Comparison of ENCODE assay signal across 16 mouse cellular contexts in the genomic region with DNA sequence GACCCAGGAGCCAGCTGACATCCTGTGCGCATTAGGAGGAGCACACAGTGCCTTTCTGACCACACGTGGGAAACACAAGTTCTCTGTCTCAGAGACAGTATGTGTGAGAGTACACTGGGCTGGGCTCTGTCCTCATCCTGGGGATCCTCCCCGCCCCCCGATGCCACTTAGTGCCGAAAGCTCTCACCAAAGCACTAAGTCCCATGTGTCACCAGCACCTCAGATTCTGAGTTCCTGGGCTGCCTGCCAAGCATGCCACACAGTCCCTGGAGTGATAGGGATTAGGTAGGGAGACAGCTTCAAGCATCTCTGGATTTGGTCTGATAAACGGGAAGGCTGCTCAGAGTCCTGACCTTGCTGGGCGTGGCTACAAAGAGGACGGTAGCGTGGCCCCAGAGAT. TPM values are rescaled to one million over a fixed set of nuclear protein-coding genes. Genes with fewer than 3 reads are reported as not detected.
A peak's percentile ranks its signal among the peaks of the same experiment; 100 is the strongest.
DNase-seq lines count a peak whose midpoint lies in the region; ATAC-seq and TF ChIP-seq lines count a peak whose summit lies in the region.
"Had no signal": no experiment of that assay in that cellular context is flagged by ENCODE, and none has a peak within 500 bp of the region (broad histone marks: within the 10 kb centered on the region; RNA-seq: fewer than 3 reads in every experiment).

No protein-coding gene starts in this region.

- peaks cover 62% of the 10 kb centered on the region for H3K36me3 ChIP-seq in E14TG2a.4 (ENCODE audit: insufficient read depth, low read length)
- H3K36me3 ChIP-seq in heart, embryonic 14.5 days (ENCODE audit: control insufficient read depth, insufficient read depth, low read length), result peaks cover 66% of the 10 kb centered on the region

- H3K27me3 ChIP-seq in E14TG2a.4 (ENCODE audit: insufficient read depth, low read length), result peaks cover 27% of the 10 kb centered on the region
- H3K27me3 ChIP-seq in heart, embryonic 14.5 days (ENCODE audit: control insufficient read depth, insufficient read depth, low read length), result no peaks in the 10 kb centered on the region
- H3K27me3 ChIP-seq: CH12.LX had no signal

- peak; percentile 81 for ATAC-seq in heart, embryonic 14.5 days (ENCODE audit: insufficient number of reproducible peaks, insufficient read depth, low FRiP score, low read depth)

- no peaks in the 10 kb centered on the region for H3K9me3 ChIP-seq in E14TG2a.4 (ENCODE audit: low read length)
- H3K9me3 ChIP-seq in heart, embryonic 14.5 days (ENCODE audit: control insufficient read depth, low read length), result no peaks in the 10 kb centered on the region
- H3K9me3 ChIP-seq: embryonic facial prominence, embryonic 13.5 days; forebrain, embryonic 12.5 days had no signal

- peak overlapping the region; percentile 3; the same call in 1 of the 2 replicates for H3K9ac ChIP-seq in heart, embryonic 14.5 days (ENCODE audit: low read length)
- H3K9ac ChIP-seq: embryonic facial prominence, embryonic 13.5 days; forebrain, embryonic 12.5 days; lung, embryonic 14.5 days had no signal

- H3K4me3 ChIP-seq in E14TG2a.4 (replicated peaks; ENCODE audit: low read length), result 0 out of 2 replicates have a peak overlapping the region, but pooled peaks have one; percentile 46
- H3K4me3 ChIP-seq in heart, embryonic 14.5 days (ENCODE audit: control insufficient read depth in 1 of 2, insufficient read depth in 1 of 2, low read depth in 1 of 2, low read length in 2 of 2), result no peak overlapping the region
- H3K4me3 ChIP-seq: embryonic facial prominence, embryonic 13.5 days; forebrain, embryonic 12.5 days had no signal

- H3K4me1 ChIP-seq in E14TG2a.4 (replicated peaks; ENCODE audit: low read depth, low read length), result peaks cover 53% of the 10 kb centered on the region
- peaks cover 68 to 93% of the 10 kb centered on the region in 2 experiments for H3K4me1 ChIP-seq in heart, embryonic 14.5 days (ENCODE audit: control insufficient read depth in 2 of 2, insufficient read depth in 2 of 2, low read length in 2 of 2)

- 36% methylated on average over 9 of the region's 9 CpGs for WGBS in heart, embryonic 14.5 days

- H3K27ac ChIP-seq in heart, embryonic 14.5 days (replicated peaks in 1 of 2; ENCODE audit: control insufficient read depth in 1 of 2, insufficient read depth in 1 of 2, low read depth in 2 of 2, low read length in 2 of 2), result peak overlapping the region; percentile 91 to 97
- H3K27ac ChIP-seq: embryonic facial prominence, embryonic 13.5 days; forebrain, embryonic 12.5 days had no signal

- H3K4me2 ChIP-seq in heart, embryonic 14.5 days (ENCODE audit: low read length), result peak overlapping the region; percentile 18; the same call in 1 of the 2 replicates
- H3K4me2 ChIP-seq: embryonic facial prominence, embryonic 13.5 days; forebrain, embryonic 12.5 days; lung, embryonic 14.5 days had no signal

- DNase-seq in adrenal gland, postnatal 10 days, result peak; percentile 34
- DNase-seq in adrenal gland, postnatal 4 days (ENCODE audit: low spot score in 2 of 2), result no peak
- peak; percentile 19 to 39 for DNase-seq in kidney, postnatal 25 days
- DNase-seq in kidney, adult 11 months, result no peak
- DNase-seq in retina, postnatal 1 day, result no peak
- DNase-seq in urinary bladder, adult 2 months (ENCODE audit: low spot score), result no peak
- DNase-seq: adrenal gland, adult 2 months; cerebellum, postnatal 36 days; kidney, postnatal 14 days; lung, embryonic 14.5 days had no signal

- TF ChIP-seq CTCF in E14TG2a.4 (conservative IDR thresholded peaks at IDR 0.05; ENCODE audit: low read length), result no peak

RNA-seq across cellular contexts. Expression of gene Trim11, which starts 12.9 kb away (rescaled TPM):
- total RNA-seq in adrenal gland, postnatal 10 days (2021), result 10 to 100 TPM; 19.7 to 24.3 TPM
- 10 to 100 TPM; 34.1 to 34.8 TPM for total RNA-seq in adrenal gland, postnatal 4 days (2021)
- polyA plus RNA-seq in heart, embryonic 14.5 days (2014; fragmentation: Nextera tagmentation; extraction: Ambion mirVana), result 33.4 and 36.1 TPM in 2 replicates
- 27.1 and 28.1 TPM in 2 replicates for polyA plus RNA-seq in urinary bladder, adult 2 months (2012; rRNA removed)

RNA-seq across cellular contexts. Expression of gene Hist3h2a, which starts 36.3 kb away (rescaled TPM):
- total RNA-seq in adrenal gland, postnatal 10 days (2021), result 10 to 100 TPM; 30.8 to 37.5 TPM
- total RNA-seq in adrenal gland, postnatal 4 days (2021), result 10 to 100 TPM; 47.6 to 64.4 TPM
- 34.0 and 40.8 TPM in 2 replicates for polyA plus RNA-seq in heart, embryonic 14.5 days (2014; fragmentation: Nextera tagmentation; extraction: Ambion mirVana)
- polyA plus RNA-seq in urinary bladder, adult 2 months (2012; rRNA removed), result 22.0 and 27.2 TPM in 2 replicates

RNA-seq across cellular contexts. Expression of gene Trim17, which starts 36.3 kb away (rescaled TPM):
- under 1 TPM; 0.09 TPM for total RNA-seq in adrenal gland, postnatal 10 days (2021)
- under 1 TPM; 0.08 to 0.36 TPM for total RNA-seq in adrenal gland, postnatal 4 days (2021)
- polyA plus RNA-seq in heart, embryonic 14.5 days (2014; fragmentation: Nextera tagmentation; extraction: Ambion mirVana), result 0.11 and 0.47 TPM in 2 replicates
- polyA plus RNA-seq in urinary bladder, adult 2 months (2012; rRNA removed), result 0.23 and 0.49 TPM in 2 replicates
- total RNA-seq: hematopoietic stem cell, adult 5-6 weeks had no signal

RNA-seq across cellular contexts. Expression of gene Hist3h2ba, which starts 42.1 kb away (rescaled TPM):
- total RNA-seq in adrenal gland, postnatal 10 days (2021), result 10 to 100 TPM; 23.0 to 32.1 TPM
- total RNA-seq in adrenal gland, postnatal 4 days (2021), result 10 to 100 TPM; 58.4 to 77.5 TPM
- polyA plus RNA-seq in heart, embryonic 14.5 days (2014; fragmentation: Nextera tagmentation; extraction: Ambion mirVana), result 8.9 and 16.0 TPM in 2 replicates
- polyA plus RNA-seq in urinary bladder, adult 2 months (2012; rRNA removed), result 1.3 and 2.2 TPM in 2 replicates
- total RNA-seq: CH12.LX had no signal

RNA-seq across cellular contexts. Expression of gene Rnf187, which starts 52.1 kb away (rescaled TPM):
- total RNA-seq in adrenal gland, postnatal 10 days (2021), result 100 to 1,000 TPM; 154 to 156 TPM
- total RNA-seq in adrenal gland, postnatal 4 days (2021), result 100 to 1,000 TPM; 171 to 181 TPM
- polyA plus RNA-seq in heart, embryonic 14.5 days (2014; fragmentation: Nextera tagmentation; extraction: Ambion mirVana), result 208 and 213 TPM in 2 replicates
- polyA plus RNA-seq in urinary bladder, adult 2 months (2012; rRNA removed), result 137 and 140 TPM in 2 replicates

Comparison
In these comparisons a context has a peak if more than half of its experiments do, and no peak if none do; other contexts are left out.
1. DNase-seq: peak in adrenal gland, postnatal 10 days (single experiment) and kidney, postnatal 25 days (2 of 2); none in adrenal gland, postnatal 4 days (0 of 2), kidney, adult 11 months (single experiment), retina, postnatal 1 day (single experiment) and urinary bladder, adult 2 months (single experiment).